Mouse (Mus musculus) heart, adult 10 weeks (tissue): Measurements from ENCODE around the gene Pttg1. TPM values are rescaled to one million over a fixed set of nuclear protein-coding genes. Genes with fewer than 3 reads are reported as not detected.

Experiments
- polyA plus RNA-seq: library from polyadenylated mRNA; stranded (reverse); fragments of 350-450 nt; fragmentation: Illumina TruSeq; extraction: RNeasy Lipid Tissue Mini Kit (QIAGEN cat#74804); gene quantifications from one replicate; pipeline ENCODE4 v1.2.3, GENCODE M21; 2014; ENCODE audit warnings: low read depth, low replicate concordance

The Pttg1 gene
- 259 TPM for polyA plus RNA-seq

DNA sequence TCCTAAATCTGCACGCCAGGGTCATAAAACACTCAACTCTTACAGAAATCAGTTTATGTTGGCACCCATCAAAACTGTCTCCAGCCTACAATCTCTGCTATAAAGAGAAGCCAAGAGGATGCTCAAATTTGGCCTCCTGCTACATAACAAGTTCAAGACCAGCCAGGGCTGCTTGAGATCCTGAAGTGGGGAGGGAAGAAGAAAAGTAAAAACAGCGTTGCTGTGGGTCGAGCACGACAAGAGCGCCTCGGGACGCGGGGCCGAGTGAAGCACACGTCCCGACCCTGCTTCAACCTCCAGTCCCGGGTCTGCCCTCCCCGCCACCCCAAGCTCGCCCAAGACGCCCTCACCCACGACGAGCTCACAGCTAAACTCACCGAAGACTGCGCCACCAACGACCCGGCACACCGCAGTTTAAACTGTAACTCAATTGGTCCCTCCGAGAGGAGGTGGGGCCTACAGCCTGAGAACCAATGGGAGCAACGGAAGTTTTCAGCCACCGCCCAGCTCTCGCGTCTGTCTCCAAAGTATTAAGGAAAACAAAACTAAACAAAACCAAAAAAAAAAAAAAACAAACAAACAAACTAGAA, at the start of gene Pttg1:
Gene Pttg1, minus strand, starts transcription at position 428 of the 590 bp plus-strand sequence.

DNA sequence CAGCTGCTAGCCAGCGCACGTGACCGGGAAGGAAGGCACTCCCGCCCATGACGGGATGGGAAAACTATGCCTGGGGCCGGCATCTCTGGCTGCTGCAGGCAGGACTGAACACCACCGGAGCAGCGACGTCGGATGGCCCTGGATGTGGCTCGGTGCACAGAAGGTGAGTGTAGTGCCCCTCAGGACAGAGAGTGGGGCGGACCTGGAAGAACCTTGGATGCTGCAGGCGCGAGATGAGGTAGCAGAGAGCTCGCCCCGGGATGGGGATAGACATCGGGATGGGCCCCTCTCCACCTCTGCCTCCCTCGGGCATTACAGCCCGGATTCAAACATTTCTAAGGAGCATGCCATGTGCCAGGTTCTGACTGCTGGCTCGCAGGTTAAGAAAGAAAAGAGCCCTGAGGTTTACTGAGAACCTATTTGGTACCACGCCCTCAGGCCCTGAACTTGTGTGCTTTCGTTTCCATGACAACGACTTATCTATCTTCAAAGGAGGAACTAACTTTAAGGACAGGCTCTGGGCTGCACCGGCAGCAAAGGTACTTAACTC, 48.2 kb upstream of the Pttg1 start, which contains the start of gene C1qtnf2:
Gene C1qtnf2, plus strand, starts transcription at position 52 of the 550 bp plus-strand sequence.

DNA sequence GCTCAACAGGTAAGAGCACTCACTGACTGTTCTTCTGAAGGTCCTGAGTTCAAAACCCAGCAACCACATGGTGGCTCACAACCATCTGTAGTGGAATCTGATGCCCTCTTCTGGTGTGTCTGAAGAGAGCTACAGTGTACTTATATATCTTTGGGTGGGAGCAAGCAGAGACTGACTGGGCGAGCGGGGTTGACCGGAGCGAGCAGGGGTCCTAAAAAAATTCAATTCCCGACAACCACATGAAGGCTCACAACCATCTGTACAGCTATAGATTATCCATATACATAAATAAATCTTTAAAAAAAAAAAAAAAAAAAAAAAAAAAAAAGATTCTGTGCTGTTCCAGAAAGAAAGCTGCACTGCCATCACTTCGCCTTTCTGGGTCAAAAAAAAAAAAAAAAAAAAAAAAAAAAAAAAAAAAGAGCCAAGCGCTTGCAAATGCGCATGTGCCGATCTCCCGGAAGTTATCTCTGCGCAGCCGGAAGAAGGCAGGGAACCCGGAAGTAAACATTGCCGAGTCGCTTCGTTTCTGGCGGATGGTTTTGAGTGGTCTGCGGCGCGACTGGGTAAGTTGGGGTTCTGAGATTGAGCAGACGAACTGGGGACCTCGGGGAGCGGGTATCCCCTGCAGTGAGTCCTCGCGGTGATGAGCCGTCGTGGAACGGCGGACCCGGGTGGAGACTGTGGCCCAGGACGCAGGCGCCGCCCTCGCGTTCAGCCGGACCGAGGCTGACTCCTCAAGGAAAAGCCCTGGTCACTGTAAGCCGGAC, 7.4 kb upstream of the Pttg1 start, which contains the start of gene Slu7:
Gene Slu7, plus strand, starts transcription at position 491 of the 770 bp plus-strand sequence.

Other genes starting within 250 kb of the Pttg1 start
- gene Slu7, start 7.5 kb upstream of the Pttg1 start, polyA plus RNA-seq = 33.2 TPM
- gene C1qtnf2, start 48.0 kb upstream of the Pttg1 start, polyA plus RNA-seq = 9.0 TPM
- 1.5 TPM for gene Ccnjl, start 102.5 kb upstream of the Pttg1 start, polyA plus RNA-seq
- 0.29 TPM for gene 4933415A04Rik, start 160.8 kb upstream of the Pttg1 start, polyA plus RNA-seq
- not detected for gene Fabp6, start 175.3 kb upstream of the Pttg1 start, polyA plus RNA-seq